Mouse (Mus musculus) right cerebral cortex, adult 2 months (tissue): ENCODE measurements at regions not wholly inside any gene's neighbourhood (a gene's known extent, or its start where the extent isn't known, plus 50 kb on each side); places are given as distances from the start of the nearest gene placed in this dataset.

ENCODE experiments used
- DNase-seq, 2 experiments: peaks; one replicate each; pipeline ENCODE4 v3.0.0; 2021 to 2022; ENCODE audit warnings: low spot score in 2 of 2

GRCm38 (mm10) chr16:62054182-62054581 is 732.4 kb downstream of the Nsun3 start:
- peak in 1 of 2 experiments; percentile 3 for DNase-seq

GRCm38 (mm10) chr16:62038049-62038448 is 748.6 kb downstream of the Nsun3 start:
- no peak for DNase-seq

- no peak for DNase-seq
These were observed 796.1 kb downstream of the Nsun3 start for GRCm38 (mm10) chr16:61990397-61991070.
